Mouse (Mus musculus): ENCODE data around the gene Gm28729. TPM values are rescaled to one million over a fixed set of nuclear protein-coding genes. Genes with fewer than 3 reads are reported as not detected.

The Gm28729 gene
- polyA plus RNA-seq (2011; ENCODE audit: insufficient read depth, insufficient read length, low read depth, missing spikeins): not detected in 2 replicates

DNA sequence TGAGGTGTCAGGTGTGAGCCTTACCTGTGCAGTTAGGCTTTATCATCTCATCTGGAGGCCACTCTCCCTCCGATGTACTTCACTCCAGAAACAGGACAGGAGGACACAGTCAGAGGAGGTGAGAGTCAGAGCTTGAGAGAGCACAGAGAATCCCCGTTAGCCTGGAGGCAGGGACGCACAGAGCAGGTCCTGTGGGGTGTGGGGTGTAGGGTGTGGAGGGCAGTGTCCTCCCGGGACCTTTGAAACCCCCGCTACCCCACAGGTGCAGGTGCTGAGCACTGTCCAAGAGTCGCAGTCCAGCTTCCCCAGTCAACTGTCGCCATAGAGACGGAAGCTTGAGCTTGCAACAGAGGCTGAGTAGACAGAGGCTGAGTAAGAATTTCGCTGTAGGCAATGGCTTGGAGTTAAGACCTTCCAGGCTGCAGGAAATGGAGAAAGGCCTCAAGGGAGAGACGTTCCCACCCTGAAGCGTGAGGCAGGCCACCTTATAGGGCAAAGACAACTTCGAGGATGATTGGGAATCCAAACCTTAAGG, at the start of gene Gm28729:
TSS of gene Gm28729 (minus strand) at position 293 of the 535 bp plus-strand sequence.
- TF ChIP-seq POLR2A (IDR thresholded peaks at IDR 0.05; ENCODE audit: insufficient read depth, low read length) (no peak), EP300 (IDR thresholded peaks at IDR 0.05; ENCODE audit: insufficient read depth, low read depth, low read length) (no peak), CTCF (IDR thresholded peaks at IDR 0.05; ENCODE audit: low read depth, low read length) (no peak)
- Histone ChIP-seq H3K27me3 (ENCODE audit: control insufficient read depth, insufficient read depth, low read length, poor library complexity, severe bottlenecking) (no peaks in the 10 kb centered on the region), H3K9ac (ENCODE audit: low read depth, poor library complexity, severe bottlenecking) (no peak within 1 kb of the TSS), H3K27ac (ENCODE audit: insufficient read depth, low read length) (no peak within 1 kb of the TSS), H3K36me3 (ENCODE audit: control insufficient read depth, insufficient read depth, low read length, poor library complexity, severe bottlenecking) (no peaks in the 10 kb centered on the region), H3K4me3 (ENCODE audit: low read depth, low read length) (no peak within 1 kb of the TSS), H3K4me1 (ENCODE audit: control insufficient read depth, insufficient read depth, low read length) (no peaks in the 10 kb centered on the region), H3K9me3 (replicated peaks; ENCODE audit: control insufficient read depth, insufficient read depth, low read length, poor library complexity, severe bottlenecking) (no peaks in the 10 kb centered on the region)

DNA sequence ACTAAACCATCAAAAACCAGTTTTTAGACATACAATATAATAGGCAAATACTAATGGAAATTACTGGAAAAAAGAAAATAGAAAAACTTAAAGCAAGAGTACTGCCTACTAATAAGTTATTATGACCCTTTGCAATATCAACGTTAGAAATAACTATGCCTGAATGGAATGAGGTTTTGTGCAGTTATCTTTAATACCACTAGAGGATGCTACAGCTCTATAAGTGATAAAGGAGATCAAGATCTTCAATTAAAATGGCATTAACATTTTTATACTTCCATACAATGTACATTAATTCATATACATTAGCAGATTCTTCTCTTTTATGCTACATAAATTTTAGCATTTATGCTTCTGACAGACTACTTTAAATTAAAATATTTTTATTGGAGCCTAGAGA, 48.2 kb upstream of the Gm28729 start:
- TF ChIP-seq POLR2A (IDR thresholded peaks at IDR 0.05; ENCODE audit: insufficient read depth, low read length) (no peak), CTCF (IDR thresholded peaks at IDR 0.05; ENCODE audit: low read depth, low read length) (no peak), EP300 (IDR thresholded peaks at IDR 0.05; ENCODE audit: insufficient read depth, low read depth, low read length) (no peak)
- H3K27me3 ChIP-seq (ENCODE audit: control insufficient read depth, insufficient read depth, low read length, poor library complexity, severe bottlenecking): no peaks in the 10 kb centered on the region
- H3K4me1 ChIP-seq (ENCODE audit: control insufficient read depth, insufficient read depth, low read length): no peaks in the 10 kb centered on the region
- H3K9ac ChIP-seq (ENCODE audit: low read depth, poor library complexity, severe bottlenecking): no peak overlapping the region
- H3K27ac ChIP-seq (ENCODE audit: insufficient read depth, low read length): no peak overlapping the region
- no peaks in the 10 kb centered on the region for H3K9me3 ChIP-seq (replicated peaks; ENCODE audit: control insufficient read depth, insufficient read depth, low read length, poor library complexity, severe bottlenecking)
- H3K36me3 ChIP-seq (ENCODE audit: control insufficient read depth, insufficient read depth, low read length, poor library complexity, severe bottlenecking): peaks cover 3% of the 10 kb centered on the region; the same call in 1 of the 2 replicates
- H3K4me3 ChIP-seq (ENCODE audit: low read depth, low read length): no peak overlapping the region

DNA sequence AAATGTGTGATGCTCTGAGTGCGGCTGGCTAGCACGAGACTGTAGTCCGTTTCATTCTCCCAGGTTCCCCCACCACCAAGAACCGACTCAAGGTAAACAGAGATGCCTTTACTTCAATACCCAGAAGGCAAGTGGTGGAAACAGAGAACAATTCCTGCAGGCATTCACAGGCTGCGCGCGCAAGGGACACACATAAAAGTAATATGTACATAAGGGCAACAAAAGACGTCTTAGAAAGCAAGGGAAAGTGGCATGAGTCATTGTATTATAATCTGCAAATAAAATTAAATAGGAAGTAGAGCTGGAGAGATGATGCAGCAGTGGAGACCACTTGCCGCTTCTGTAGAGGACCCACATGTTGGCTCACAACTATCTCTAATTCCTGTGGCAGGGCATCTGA, 47.7 kb upstream of the Gm28729 start:
- Histone ChIP-seq H3K4me1 (ENCODE audit: control insufficient read depth, insufficient read depth, low read length) (no peaks in the 10 kb centered on the region), H3K9me3 (replicated peaks; ENCODE audit: control insufficient read depth, insufficient read depth, low read length, poor library complexity, severe bottlenecking) (no peaks in the 10 kb centered on the region), H3K27me3 (ENCODE audit: control insufficient read depth, insufficient read depth, low read length, poor library complexity, severe bottlenecking) (no peaks in the 10 kb centered on the region), H3K36me3 (ENCODE audit: control insufficient read depth, insufficient read depth, low read length, poor library complexity, severe bottlenecking) (peaks cover 3% of the 10 kb centered on the region; the same call in 1 of the 2 replicates), H3K27ac (ENCODE audit: insufficient read depth, low read length) (no peak overlapping the region), H3K4me3 (ENCODE audit: low read depth, low read length) (no peak overlapping the region), H3K9ac (ENCODE audit: low read depth, poor library complexity, severe bottlenecking) (no peak overlapping the region)
- TF ChIP-seq EP300 (IDR thresholded peaks at IDR 0.05; ENCODE audit: insufficient read depth, low read depth, low read length): no peak
- TF ChIP-seq POLR2A (IDR thresholded peaks at IDR 0.05; ENCODE audit: insufficient read depth, low read length): no peak
- TF ChIP-seq CTCF (IDR thresholded peaks at IDR 0.05; ENCODE audit: low read depth, low read length): no peak

DNA sequence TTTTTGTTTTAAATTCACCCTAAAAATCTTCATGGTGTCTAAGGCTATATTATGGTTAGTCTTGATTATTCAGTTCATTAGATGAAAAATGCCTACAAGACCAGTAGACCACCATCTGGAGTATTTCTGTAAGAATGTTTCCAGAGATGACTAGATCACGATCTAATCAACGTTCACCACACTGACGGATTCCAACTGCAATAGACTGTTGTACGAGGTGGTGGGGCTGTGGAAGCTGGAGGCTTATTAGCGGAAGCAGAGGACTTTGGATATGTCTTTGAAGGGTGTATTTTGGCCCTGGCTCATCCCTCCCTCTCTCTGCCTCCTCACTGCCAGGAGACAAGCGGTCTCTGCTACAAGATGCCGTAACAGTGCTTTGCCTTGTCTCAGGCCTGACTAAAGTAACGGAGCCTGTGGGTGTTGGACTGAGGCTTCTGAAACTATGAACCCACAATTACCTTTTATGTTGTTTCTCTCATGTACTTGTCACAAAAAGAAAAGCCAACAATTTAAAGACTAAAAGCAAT, 41.5 kb upstream of the Gm28729 start:
- no peak overlapping the region for H3K27ac ChIP-seq (ENCODE audit: insufficient read depth, low read length)
- H3K9ac ChIP-seq (ENCODE audit: low read depth, poor library complexity, severe bottlenecking): no peak overlapping the region
- TF ChIP-seq EP300 (IDR thresholded peaks at IDR 0.05; ENCODE audit: insufficient read depth, low read depth, low read length) (no peak), POLR2A (IDR thresholded peaks at IDR 0.05; ENCODE audit: insufficient read depth, low read length) (no peak), CTCF (IDR thresholded peaks at IDR 0.05; ENCODE audit: low read depth, low read length) (no peak)
- H3K4me3 ChIP-seq (ENCODE audit: low read depth, low read length): no peak overlapping the region
- no peaks in the 10 kb centered on the region; the same call in 1 of the 2 replicates for H3K36me3 ChIP-seq (ENCODE audit: control insufficient read depth, insufficient read depth, low read length, poor library complexity, severe bottlenecking)
- no peaks in the 10 kb centered on the region for H3K4me1 ChIP-seq (ENCODE audit: control insufficient read depth, insufficient read depth, low read length)
- no peaks in the 10 kb centered on the region for H3K27me3 ChIP-seq (ENCODE audit: control insufficient read depth, insufficient read depth, low read length, poor library complexity, severe bottlenecking)
- no peaks in the 10 kb centered on the region for H3K9me3 ChIP-seq (replicated peaks; ENCODE audit: control insufficient read depth, insufficient read depth, low read length, poor library complexity, severe bottlenecking)

DNA sequence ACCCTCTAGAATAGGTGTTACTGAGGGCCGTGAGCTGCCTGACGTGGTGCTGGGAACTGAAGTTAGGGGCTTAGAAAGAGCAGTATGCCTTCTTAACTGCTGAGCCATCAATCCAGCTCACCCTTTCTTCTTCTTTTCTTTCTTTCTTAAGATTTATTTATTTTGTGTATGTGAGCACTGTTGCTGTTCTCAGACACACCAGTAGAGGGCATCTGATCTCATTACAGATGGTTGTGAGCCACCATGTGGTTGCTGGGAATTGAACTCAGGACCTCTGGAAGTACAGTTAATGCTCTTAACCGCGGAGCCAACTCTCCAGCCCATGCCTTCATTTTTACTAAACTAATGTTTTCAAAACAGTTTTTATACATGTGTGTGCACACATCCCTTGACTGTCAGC, 38.4 kb upstream of the Gm28729 start:
- no peaks in the 10 kb centered on the region for H3K9me3 ChIP-seq (replicated peaks; ENCODE audit: control insufficient read depth, insufficient read depth, low read length, poor library complexity, severe bottlenecking)
- H3K27me3 ChIP-seq (ENCODE audit: control insufficient read depth, insufficient read depth, low read length, poor library complexity, severe bottlenecking): no peaks in the 10 kb centered on the region
- no peak overlapping the region for H3K4me3 ChIP-seq (ENCODE audit: low read depth, low read length)
- no peak for TF ChIP-seq EP300 (IDR thresholded peaks at IDR 0.05; ENCODE audit: insufficient read depth, low read depth, low read length)
- TF ChIP-seq CTCF (IDR thresholded peaks at IDR 0.05; ENCODE audit: low read depth, low read length): no peak
- TF ChIP-seq POLR2A (IDR thresholded peaks at IDR 0.05; ENCODE audit: insufficient read depth, low read length): no peak
- no peak overlapping the region for H3K27ac ChIP-seq (ENCODE audit: insufficient read depth, low read length)
- peaks cover 2% of the 10 kb centered on the region; the same call in 1 of the 2 replicates for H3K36me3 ChIP-seq (ENCODE audit: control insufficient read depth, insufficient read depth, low read length, poor library complexity, severe bottlenecking)
- H3K4me1 ChIP-seq (ENCODE audit: control insufficient read depth, insufficient read depth, low read length): no peaks in the 10 kb centered on the region
- no peak overlapping the region for H3K9ac ChIP-seq (ENCODE audit: low read depth, poor library complexity, severe bottlenecking)

DNA sequence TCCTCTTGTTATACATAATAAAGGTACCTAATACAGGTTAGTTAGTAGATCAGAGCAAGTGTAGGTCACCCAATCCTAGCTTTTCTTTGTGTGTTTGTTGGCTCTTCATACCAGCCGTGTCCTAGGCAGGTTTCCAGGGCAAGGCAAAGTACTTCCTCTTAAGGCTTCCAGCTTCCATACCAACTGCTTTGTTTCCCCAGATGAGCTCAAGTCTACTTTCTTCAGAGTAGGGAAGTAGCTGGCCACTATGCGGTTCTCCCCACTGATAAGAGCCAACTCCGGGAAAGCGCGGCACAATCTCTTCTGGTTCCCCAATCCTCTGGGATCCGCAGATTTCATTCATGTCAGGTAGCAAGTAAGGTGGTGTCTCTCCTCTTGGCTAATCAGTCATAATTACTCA, 34.1 kb upstream of the Gm28729 start:
- H3K4me3 ChIP-seq (ENCODE audit: low read depth, low read length): no peak overlapping the region
- no peaks in the 10 kb centered on the region for H3K9me3 ChIP-seq (replicated peaks; ENCODE audit: control insufficient read depth, insufficient read depth, low read length, poor library complexity, severe bottlenecking)
- no peaks in the 10 kb centered on the region for H3K27me3 ChIP-seq (ENCODE audit: control insufficient read depth, insufficient read depth, low read length, poor library complexity, severe bottlenecking)
- TF ChIP-seq CTCF (IDR thresholded peaks at IDR 0.05; ENCODE audit: low read depth, low read length) (no peak), EP300 (IDR thresholded peaks at IDR 0.05; ENCODE audit: insufficient read depth, low read depth, low read length) (no peak), POLR2A (IDR thresholded peaks at IDR 0.05; ENCODE audit: insufficient read depth, low read length) (no peak)
- peaks cover 4% of the 10 kb centered on the region; the same call in 1 of the 2 replicates for H3K36me3 ChIP-seq (ENCODE audit: control insufficient read depth, insufficient read depth, low read length, poor library complexity, severe bottlenecking)
- H3K27ac ChIP-seq (ENCODE audit: insufficient read depth, low read length): no peak overlapping the region
- H3K9ac ChIP-seq (ENCODE audit: low read depth, poor library complexity, severe bottlenecking): no peak overlapping the region
- no peaks in the 10 kb centered on the region for H3K4me1 ChIP-seq (ENCODE audit: control insufficient read depth, insufficient read depth, low read length)
